Mouse (Mus musculus): Measurements from ENCODE around the gene Ccdc191. TPM values are rescaled to one million over a fixed set of nuclear protein-coding genes. Genes with fewer than 3 reads are reported as not detected.

Ccdc191 gene
- polyA plus RNA-seq, 1 experiment from 2014 or later, result 14.1 TPM

DNA sequence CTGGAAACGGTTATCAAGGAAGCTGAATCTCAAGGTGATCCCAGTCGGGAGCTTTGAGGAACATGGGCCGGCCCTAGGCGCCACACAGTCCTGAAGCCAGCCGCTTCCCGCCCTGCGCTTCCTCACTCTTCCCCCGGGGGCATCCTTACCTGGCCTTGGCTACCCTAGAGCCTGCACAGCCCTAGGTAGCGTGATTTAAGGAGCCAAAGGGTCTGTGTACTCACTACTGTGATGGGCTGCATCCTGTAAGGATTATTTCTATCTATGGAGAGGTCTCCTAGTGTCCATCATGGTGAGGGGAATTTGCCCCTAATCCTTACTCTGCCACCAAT lies 371 bp downstream of the Ccdc191 start:
- 0% methylated on average over 9 of the region's 9 CpGs for WGBS
- Histone ChIP-seq H3K27ac (ENCODE audit: low read length) (peak overlapping the region; percentile 78), H3K9me3 (ENCODE audit: low read length) (no peaks in the 10 kb centered on the region), H3K4me3 (ENCODE audit: low read length) (peak overlapping the region; percentile 79), H3K4me2 (replicated peaks; ENCODE audit: low read depth, low read length) (peak overlapping the region; percentile 55), H3K4me1 (ENCODE audit: insufficient read depth, low read length) (peaks cover 15% of the 10 kb centered on the region), H3K9ac (replicated peaks; ENCODE audit: low read length) (peak overlapping the region; percentile 94), H3K36me3 (ENCODE audit: insufficient read depth, low read length) (no peaks in the 10 kb centered on the region), H3K27me3 (ENCODE audit: insufficient read depth, low read length) (no peaks in the 10 kb centered on the region)
- ATAC-seq (ENCODE audit: low FRiP score, low TSS enrichment), result peak; percentile 98

DNA sequence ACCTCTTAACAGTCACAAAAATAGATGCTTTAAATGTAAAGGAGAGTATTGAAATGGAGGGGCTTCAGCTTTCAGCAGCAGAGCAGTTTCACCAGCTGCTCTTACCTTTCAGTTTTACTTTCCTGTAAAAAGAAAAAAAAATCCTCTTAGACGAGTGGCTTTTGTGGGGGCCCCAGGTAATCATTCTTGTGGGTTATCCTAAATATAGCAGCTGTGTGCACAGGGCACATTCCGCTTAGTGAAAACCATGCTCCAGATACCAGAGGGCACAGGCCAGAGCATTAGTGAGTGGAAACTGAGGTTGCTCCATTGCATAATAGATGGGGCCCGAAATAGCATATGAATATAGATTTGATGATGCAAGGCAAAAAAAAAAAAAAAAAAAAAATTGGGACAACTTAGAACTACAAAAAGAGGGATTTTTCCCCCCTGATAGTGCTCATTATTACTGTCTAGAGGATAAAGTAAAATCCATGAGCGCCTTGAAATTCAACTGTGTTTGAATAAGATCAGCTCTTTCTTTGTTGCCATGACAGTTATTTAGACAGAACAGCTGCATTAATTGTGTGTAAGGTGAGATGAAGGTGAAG lies 1.2 kb downstream of the Ccdc191 start:
- Histone ChIP-seq H3K4me3 (ENCODE audit: low read length) (peak overlapping the region; percentile 79), H3K9me3 (ENCODE audit: low read length) (no peaks in the 10 kb centered on the region)
- no peak for ATAC-seq (ENCODE audit: low FRiP score, low TSS enrichment)

GRCm38 (mm10) chr16:43894501-43894900 lies 4.9 kb downstream of the Ccdc191 start:
- Histone ChIP-seq H3K9ac (replicated peaks; ENCODE audit: low read length) (no peak overlapping the region), H3K9me3 (ENCODE audit: low read length) (no peaks in the 10 kb centered on the region), H3K27ac (ENCODE audit: low read length) (no peak overlapping the region), H3K27me3 (ENCODE audit: insufficient read depth, low read length) (no peaks in the 10 kb centered on the region), H3K4me2 (replicated peaks; ENCODE audit: low read depth, low read length) (no peak overlapping the region), H3K4me3 (ENCODE audit: low read length) (no peak overlapping the region), H3K36me3 (ENCODE audit: insufficient read depth, low read length) (no peaks in the 10 kb centered on the region), H3K4me1 (ENCODE audit: insufficient read depth, low read length) (peaks cover 5% of the 10 kb centered on the region)
- 87% methylated on average over 8 of the region's 8 CpGs for WGBS
- no peak for ATAC-seq (ENCODE audit: low FRiP score, low TSS enrichment)

More for the DNA sequence above, 1.2 kb downstream of the Ccdc191 start:
- H3K27me3 ChIP-seq (ENCODE audit: insufficient read depth, low read length), result no peaks in the 10 kb centered on the region
- H3K4me2 ChIP-seq (replicated peaks; ENCODE audit: low read depth, low read length), result peak overlapping the region; percentile 55
- no peaks in the 10 kb centered on the region for H3K36me3 ChIP-seq (ENCODE audit: insufficient read depth, low read length)
- H3K9ac ChIP-seq (replicated peaks; ENCODE audit: low read length), result peak overlapping the region; percentile 94
- H3K27ac ChIP-seq (ENCODE audit: low read length), result no peak overlapping the region
- 78% methylated on average over 4 of the region's 4 CpGs for WGBS
- peaks cover 15% of the 10 kb centered on the region for H3K4me1 ChIP-seq (ENCODE audit: insufficient read depth, low read length)

GRCm38 (mm10) chr16:43900138-43900537 lies 10.5 kb downstream of the Ccdc191 start:
- Histone ChIP-seq H3K27ac (ENCODE audit: low read length) (no peak overlapping the region), H3K9me3 (ENCODE audit: low read length) (no peaks in the 10 kb centered on the region), H3K4me3 (ENCODE audit: low read length) (no peak overlapping the region), H3K4me1 (ENCODE audit: insufficient read depth, low read length) (no peaks in the 10 kb centered on the region), H3K4me2 (replicated peaks; ENCODE audit: low read depth, low read length) (no peak overlapping the region), H3K36me3 (ENCODE audit: insufficient read depth, low read length) (no peaks in the 10 kb centered on the region), H3K27me3 (ENCODE audit: insufficient read depth, low read length) (no peaks in the 10 kb centered on the region), H3K9ac (replicated peaks; ENCODE audit: low read length) (no peak overlapping the region)
- 87% methylated on average over 4 of the region's 4 CpGs for WGBS
- no peak for ATAC-seq (ENCODE audit: low FRiP score, low TSS enrichment)

DNA sequence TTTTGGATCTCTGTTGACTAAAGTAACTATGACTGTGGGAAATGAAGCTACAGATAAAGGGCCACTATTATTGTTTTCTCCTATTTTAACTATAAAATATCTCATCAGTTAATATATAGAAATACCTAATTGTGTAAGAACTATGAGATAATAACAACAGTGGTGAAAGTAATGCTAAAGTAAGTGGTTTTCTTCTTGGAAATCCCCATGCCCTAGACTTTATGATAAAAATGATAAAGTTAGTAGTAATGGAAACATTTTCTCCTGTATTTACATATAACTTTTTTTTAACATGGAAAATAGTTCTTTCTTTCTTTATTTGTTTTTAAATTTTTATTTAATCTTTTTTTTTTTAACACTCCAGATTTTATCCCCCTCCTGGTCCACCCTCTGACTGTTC lies 11.0 kb downstream of the Ccdc191 start:
- ATAC-seq (ENCODE audit: low FRiP score, low TSS enrichment), result no peak

DNA sequence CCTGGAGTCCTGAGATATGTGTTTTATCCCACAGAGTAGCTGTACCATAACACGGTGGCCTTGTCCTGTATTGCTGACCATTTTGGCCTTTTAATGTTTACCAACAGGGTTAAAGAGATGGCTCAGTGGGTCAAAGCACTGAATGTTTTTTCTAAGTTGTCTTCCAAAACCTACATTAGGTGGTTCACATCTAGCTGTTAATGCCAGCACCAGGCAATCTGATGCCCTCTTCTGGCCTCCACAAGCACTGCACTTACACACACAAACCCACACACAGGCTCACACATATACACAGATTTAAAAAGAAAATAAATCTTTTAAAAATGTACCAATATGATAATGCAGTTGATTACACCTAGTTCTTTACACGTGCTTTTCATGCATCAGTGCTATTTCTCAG lies 19.3 kb downstream of the Ccdc191 start:
- Histone ChIP-seq H3K4me1 (ENCODE audit: insufficient read depth, low read length) (no peaks in the 10 kb centered on the region), H3K4me2 (replicated peaks; ENCODE audit: low read depth, low read length) (no peak overlapping the region), H3K27ac (ENCODE audit: low read length) (no peak overlapping the region), H3K4me3 (ENCODE audit: low read length) (no peak overlapping the region), H3K9me3 (ENCODE audit: low read length) (no peaks in the 10 kb centered on the region), H3K9ac (replicated peaks; ENCODE audit: low read length) (no peak overlapping the region), H3K36me3 (ENCODE audit: insufficient read depth, low read length) (peaks cover 4% of the 10 kb centered on the region; the same call in 1 of the 2 replicates), H3K27me3 (ENCODE audit: insufficient read depth, low read length) (no peaks in the 10 kb centered on the region)
- 89% methylated on average over 2 of the region's 2 CpGs for WGBS
- no peak for ATAC-seq (ENCODE audit: low FRiP score, low TSS enrichment)

More for the DNA sequence above, 11.0 kb downstream of the Ccdc191 start:
- no peak overlapping the region for H3K27ac ChIP-seq (ENCODE audit: low read length)
- H3K4me2 ChIP-seq (replicated peaks; ENCODE audit: low read depth, low read length), result no peak overlapping the region
- no peak overlapping the region for H3K4me3 ChIP-seq (ENCODE audit: low read length)
- H3K36me3 ChIP-seq (ENCODE audit: insufficient read depth, low read length), result no peaks in the 10 kb centered on the region
- no peaks in the 10 kb centered on the region for H3K9me3 ChIP-seq (ENCODE audit: low read length)
- H3K4me1 ChIP-seq (ENCODE audit: insufficient read depth, low read length), result no peaks in the 10 kb centered on the region
- no peak overlapping the region for H3K9ac ChIP-seq (replicated peaks; ENCODE audit: low read length)
- no peaks in the 10 kb centered on the region for H3K27me3 ChIP-seq (ENCODE audit: insufficient read depth, low read length)

- ATAC-seq (ENCODE audit: low FRiP score, low TSS enrichment), result no peak
- Histone ChIP-seq H3K27ac (ENCODE audit: low read length) (no peak overlapping the region), H3K9ac (replicated peaks; ENCODE audit: low read length) (no peak overlapping the region), H3K4me2 (replicated peaks; ENCODE audit: low read depth, low read length) (no peak overlapping the region), H3K4me1 (ENCODE audit: insufficient read depth, low read length) (no peaks in the 10 kb centered on the region), H3K27me3 (ENCODE audit: insufficient read depth, low read length) (no peaks in the 10 kb centered on the region), H3K36me3 (ENCODE audit: insufficient read depth, low read length) (no peaks in the 10 kb centered on the region), H3K4me3 (ENCODE audit: low read length) (no peak overlapping the region), H3K9me3 (ENCODE audit: low read length) (no peaks in the 10 kb centered on the region)
- WGBS, result 88% methylated on average over 3 of the region's 3 CpGs
Measured at GRCm38 (mm10) chr16:43918867-43919266, 29.3 kb downstream of the Ccdc191 start.

- Histone ChIP-seq H3K9me3 (ENCODE audit: low read length) (no peaks in the 10 kb centered on the region), H3K4me2 (replicated peaks; ENCODE audit: low read depth, low read length) (no peak overlapping the region), H3K36me3 (ENCODE audit: insufficient read depth, low read length) (no peaks in the 10 kb centered on the region), H3K4me1 (ENCODE audit: insufficient read depth, low read length) (no peaks in the 10 kb centered on the region), H3K9ac (replicated peaks; ENCODE audit: low read length) (no peak overlapping the region), H3K4me3 (ENCODE audit: low read length) (no peak overlapping the region), H3K27ac (ENCODE audit: low read length) (no peak overlapping the region), H3K27me3 (ENCODE audit: insufficient read depth, low read length) (no peaks in the 10 kb centered on the region)
- 68% methylated on average over 2 of the region's 2 CpGs for WGBS
- no peak for ATAC-seq (ENCODE audit: low FRiP score, low TSS enrichment)
Measured at GRCm38 (mm10) chr16:43922024-43922423, 32.4 kb downstream of the Ccdc191 start.

DNA sequence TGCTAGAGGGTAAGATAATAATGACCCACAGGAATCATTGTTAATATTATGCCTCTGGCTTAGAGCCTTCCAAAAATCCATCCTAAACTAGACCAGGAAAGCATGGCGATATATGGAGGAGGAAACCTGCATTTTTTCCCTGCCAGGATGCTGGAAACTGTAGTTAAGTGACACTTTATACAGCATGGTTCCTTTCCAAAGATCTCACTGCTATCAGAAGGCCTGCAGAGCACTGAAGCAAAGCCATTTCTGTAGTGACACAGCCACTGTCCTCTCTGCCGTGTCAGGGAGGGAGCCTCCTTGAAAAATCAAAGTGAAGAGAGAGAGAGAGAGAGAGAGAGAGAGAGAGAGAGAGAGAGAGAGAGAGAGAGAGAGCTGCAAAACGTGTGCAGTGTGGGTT lies 33.0 kb downstream of the Ccdc191 start:
- H3K4me3 ChIP-seq (ENCODE audit: low read length), result no peak overlapping the region
- ATAC-seq (ENCODE audit: low FRiP score, low TSS enrichment), result no peak

GRCm38 (mm10) chr16:43925001-43925558 lies 35.5 kb downstream of the Ccdc191 start:
- no peak for ATAC-seq (ENCODE audit: low FRiP score, low TSS enrichment)
- 30% methylated on average over 6 of the region's 6 CpGs for WGBS

More for the DNA sequence above, 33.0 kb downstream of the Ccdc191 start:
- no peak overlapping the region for H3K4me2 ChIP-seq (replicated peaks; ENCODE audit: low read depth, low read length)
- WGBS, result 39% methylated on average over 3 of the region's 3 CpGs
- no peaks in the 10 kb centered on the region for H3K9me3 ChIP-seq (ENCODE audit: low read length)
- H3K36me3 ChIP-seq (ENCODE audit: insufficient read depth, low read length), result no peaks in the 10 kb centered on the region
- H3K9ac ChIP-seq (replicated peaks; ENCODE audit: low read length), result no peak overlapping the region
- no peaks in the 10 kb centered on the region for H3K27me3 ChIP-seq (ENCODE audit: insufficient read depth, low read length)
- H3K4me1 ChIP-seq (ENCODE audit: insufficient read depth, low read length), result no peaks in the 10 kb centered on the region
- H3K27ac ChIP-seq (ENCODE audit: low read length), result no peak overlapping the region

More at GRCm38 (mm10) chr16:43925001-43925558, 35.5 kb downstream of the Ccdc191 start:
- no peaks in the 10 kb centered on the region for H3K27me3 ChIP-seq (ENCODE audit: insufficient read depth, low read length)
- H3K4me3 ChIP-seq (ENCODE audit: low read length), result no peak overlapping the region
- no peaks in the 10 kb centered on the region for H3K36me3 ChIP-seq (ENCODE audit: insufficient read depth, low read length)
- no peak overlapping the region for H3K27ac ChIP-seq (ENCODE audit: low read length)
- H3K4me2 ChIP-seq (replicated peaks; ENCODE audit: low read depth, low read length), result no peak overlapping the region
- H3K9me3 ChIP-seq (ENCODE audit: low read length), result no peaks in the 10 kb centered on the region
- H3K4me1 ChIP-seq (ENCODE audit: insufficient read depth, low read length), result no peaks in the 10 kb centered on the region
- no peak overlapping the region for H3K9ac ChIP-seq (replicated peaks; ENCODE audit: low read length)
